Mouse (Mus musculus): Measurements from ENCODE around the gene Ydjc. TPM values are rescaled to one million over a fixed set of nuclear protein-coding genes. Genes with fewer than 3 reads are reported as not detected.

Ydjc gene
- under 1 TPM; 0.40 to 0.53 TPM for total RNA-seq (2021)
- long read RNA-seq, experiment 1: 0 reads
- long read RNA-seq, experiment 2, partial matches to known transcripts: 0 of 1 reads
- long read RNA-seq, experiment 2, other reads (novel, unspliced or antisense): 1 of 1 reads

DNA sequence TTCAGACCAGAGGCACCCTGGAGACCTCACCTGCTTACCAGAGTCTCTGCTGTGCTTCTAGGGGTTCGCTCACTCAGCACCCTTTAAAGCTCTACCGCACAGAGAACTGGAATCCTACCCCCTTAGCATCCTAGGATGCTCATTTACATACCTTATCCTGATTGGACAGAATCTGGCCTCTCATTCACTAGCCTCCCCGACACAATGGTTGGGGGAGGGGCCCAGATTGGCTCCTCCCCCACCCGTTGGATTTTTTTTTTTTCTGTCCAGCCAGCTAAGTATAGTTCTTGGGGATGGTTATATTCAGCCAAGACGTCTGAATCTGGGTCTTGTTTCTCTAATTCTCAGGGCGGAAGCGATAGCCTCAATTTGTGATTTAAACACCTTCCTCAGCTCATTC is at the start of gene Ydjc:
Ydjc (plus strand) TSS at position 283 of the 400 bp plus-strand sequence.
- intact Hi-C loops (cut with DNase I; ENCODE audit: low total_unique reads): no loop called here
- DNase-seq: no peak

DNA sequence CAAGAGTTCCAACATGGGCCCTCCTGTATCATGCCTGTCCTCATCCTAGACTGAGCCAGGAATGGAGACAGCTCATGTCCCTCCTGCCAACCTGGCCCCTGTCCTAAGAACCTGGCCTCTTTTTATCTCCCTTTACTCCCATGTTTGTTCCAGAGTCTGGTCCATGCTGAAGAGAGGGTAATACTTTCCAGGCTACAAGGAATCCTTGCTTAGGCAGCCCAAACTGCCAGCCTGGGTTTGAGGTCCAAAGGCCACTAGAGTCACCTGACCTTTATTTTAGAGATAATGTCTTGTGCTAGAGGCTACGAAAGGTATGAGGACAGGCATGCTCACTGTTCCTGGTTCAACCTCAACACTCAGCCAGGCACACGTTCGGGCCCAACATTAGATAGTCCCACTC is 47.5 kb upstream of the Ydjc start:
- DNase-seq: no peak
- intact Hi-C loops (cut with DNase I; ENCODE audit: low total_unique reads): no loop called here

DNA sequence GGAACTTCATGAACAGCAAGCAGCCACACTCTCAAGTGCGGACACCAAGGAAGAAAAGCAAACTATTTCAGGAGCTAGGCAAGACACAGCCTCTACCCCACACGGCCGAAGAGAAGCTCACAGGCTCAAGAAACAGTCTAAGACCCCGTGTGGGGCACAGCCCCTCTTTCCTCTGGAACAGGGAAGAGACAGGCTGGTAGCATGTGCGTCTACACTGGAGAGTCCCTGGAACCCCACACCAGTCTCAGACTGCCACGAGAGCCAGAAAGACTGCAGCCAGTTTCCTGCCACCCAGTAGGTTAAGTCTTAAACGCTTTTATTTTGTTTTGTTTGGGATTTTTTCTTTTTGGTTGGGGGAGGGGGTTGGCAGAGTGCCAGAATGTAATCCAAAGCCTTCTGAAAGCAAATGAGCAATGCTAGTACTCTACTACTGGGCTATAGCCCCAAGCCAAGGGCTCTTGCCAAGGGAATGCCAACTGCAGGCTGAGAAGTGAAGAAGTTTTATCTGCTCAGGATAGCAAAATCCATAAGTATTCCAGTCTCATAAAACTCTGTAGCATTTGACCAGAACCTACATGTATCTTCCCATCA is 41.7 kb upstream of the Ydjc start:
- DNase-seq: no peak
- intact Hi-C loops (cut with DNase I; ENCODE audit: low total_unique reads): no loop called here

DNA sequence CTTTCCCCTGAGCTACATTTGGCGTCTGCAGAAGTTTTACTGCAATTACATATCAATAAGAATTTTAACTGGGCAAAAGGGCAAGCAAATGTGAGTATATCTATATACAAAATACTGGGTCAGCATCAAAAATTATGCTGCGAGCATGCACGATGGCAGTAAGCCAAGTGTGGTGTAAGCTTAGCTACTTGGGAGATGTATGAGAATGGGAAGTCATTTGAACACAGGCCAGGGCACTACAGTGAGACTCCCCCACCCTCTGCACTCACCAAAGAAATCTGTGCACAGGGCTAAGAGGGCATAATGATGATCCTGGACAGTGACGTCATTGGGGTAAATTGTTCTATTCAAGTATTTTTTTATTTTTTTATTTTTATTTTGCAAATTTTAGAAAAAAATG is 39.8 kb upstream of the Ydjc start:
- no peak for DNase-seq

DNA sequence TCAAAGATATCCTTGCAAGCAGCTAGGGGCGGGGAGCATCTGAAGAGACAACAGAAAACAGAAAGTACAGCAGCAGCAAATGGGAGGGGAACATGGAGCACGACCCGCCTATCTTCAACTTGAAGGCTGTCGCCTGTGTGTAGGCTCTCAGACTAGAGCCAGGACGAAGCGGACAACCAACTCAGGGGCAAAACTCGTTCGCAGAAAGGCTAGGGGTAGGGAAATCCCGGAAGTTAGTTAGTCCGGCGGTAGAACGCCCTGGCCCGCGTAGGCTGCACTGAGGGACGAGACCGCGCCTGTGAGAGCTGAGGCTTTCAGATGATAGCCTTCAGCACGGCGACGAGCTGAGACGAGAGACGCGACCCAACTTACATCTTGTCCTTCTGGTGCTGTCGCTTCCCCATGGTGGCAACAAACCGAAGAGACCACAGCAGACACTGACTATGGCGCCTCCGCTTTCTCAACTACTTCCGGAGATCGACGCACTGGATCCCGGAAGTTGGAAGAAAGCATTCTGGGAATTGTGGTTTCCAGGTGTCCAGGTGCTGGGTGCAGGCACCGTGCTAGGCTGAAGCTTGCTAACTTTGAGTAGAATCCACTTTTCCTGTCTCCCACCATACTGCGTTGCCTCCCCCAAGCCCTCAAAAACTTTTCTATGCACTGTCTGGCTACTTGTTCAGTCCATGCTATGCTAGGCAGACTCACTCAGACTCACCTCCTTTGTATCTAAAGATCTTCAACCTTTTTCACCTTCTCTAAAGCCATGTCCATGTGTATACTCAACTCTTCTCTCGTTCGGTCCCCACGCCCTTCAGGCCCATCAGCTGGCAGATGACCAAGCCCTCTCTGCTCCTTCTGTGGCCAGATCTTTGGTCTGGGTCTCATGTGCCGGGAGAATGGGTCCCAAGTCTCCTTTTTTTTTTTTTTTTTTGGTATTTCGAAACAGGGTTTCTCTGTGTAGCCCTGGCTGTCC is 33.4 kb upstream of the Ydjc start, which contains the start of gene Ppil2:
Ppil2 (minus strand) TSS at position 487 of the 973 bp plus-strand sequence.
- intact Hi-C loops (cut with DNase I; ENCODE audit: low total_unique reads): no loop called here
- peak; percentile 51 for DNase-seq

More for the DNA sequence above, 39.8 kb upstream of the Ydjc start:
- intact Hi-C loops (cut with DNase I; ENCODE audit: low total_unique reads): no loop called here

DNA sequence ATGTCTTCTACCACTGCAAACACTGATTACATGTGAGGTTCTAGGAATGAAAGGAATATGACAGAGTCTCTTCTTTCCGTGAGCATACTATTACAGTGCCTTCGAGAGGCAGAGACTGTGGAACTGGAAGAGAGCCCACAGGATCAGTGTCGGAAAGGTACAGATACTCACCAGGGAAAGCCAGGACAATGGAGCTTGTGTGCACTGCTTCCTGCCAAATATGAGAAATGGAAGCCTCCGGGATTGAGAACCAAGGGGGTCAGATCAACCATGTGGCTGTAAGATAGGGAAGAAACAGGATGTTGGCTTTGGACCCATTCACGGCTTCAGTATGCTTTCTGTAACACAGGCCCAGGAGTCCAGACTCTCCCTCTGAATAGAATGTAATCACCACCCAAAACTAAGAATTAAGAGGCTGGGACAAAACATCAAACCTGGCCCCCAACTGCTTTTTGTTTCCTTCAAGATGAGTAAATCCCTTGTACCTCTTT is 27.1 kb upstream of the Ydjc start:
- DNase-seq: no peak
- intact Hi-C loops (cut with DNase I; ENCODE audit: low total_unique reads): no loop called here

DNA sequence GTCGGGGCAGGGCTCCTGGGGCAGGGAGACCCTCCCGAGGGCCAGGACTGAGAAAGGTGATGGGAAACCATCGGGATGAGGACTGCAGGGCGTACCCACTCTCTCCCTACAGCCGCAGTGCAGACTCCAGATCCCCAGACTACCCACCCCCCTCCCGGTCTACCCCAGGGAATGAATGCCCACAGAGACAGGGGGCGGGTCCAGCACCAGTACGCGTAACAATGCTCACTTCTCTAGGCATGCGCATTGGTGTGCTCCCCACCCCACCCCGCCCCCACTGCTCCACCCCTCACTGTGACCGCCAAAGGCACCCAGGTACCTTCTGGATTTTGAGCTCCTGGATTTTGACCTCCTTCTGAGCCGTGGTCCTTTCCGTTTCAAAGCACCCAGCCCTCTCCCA is 22.9 kb upstream of the Ydjc start:
- DNase-seq: no peak
- intact Hi-C loops (cut with DNase I; ENCODE audit: low total_unique reads): no loop called here

DNA sequence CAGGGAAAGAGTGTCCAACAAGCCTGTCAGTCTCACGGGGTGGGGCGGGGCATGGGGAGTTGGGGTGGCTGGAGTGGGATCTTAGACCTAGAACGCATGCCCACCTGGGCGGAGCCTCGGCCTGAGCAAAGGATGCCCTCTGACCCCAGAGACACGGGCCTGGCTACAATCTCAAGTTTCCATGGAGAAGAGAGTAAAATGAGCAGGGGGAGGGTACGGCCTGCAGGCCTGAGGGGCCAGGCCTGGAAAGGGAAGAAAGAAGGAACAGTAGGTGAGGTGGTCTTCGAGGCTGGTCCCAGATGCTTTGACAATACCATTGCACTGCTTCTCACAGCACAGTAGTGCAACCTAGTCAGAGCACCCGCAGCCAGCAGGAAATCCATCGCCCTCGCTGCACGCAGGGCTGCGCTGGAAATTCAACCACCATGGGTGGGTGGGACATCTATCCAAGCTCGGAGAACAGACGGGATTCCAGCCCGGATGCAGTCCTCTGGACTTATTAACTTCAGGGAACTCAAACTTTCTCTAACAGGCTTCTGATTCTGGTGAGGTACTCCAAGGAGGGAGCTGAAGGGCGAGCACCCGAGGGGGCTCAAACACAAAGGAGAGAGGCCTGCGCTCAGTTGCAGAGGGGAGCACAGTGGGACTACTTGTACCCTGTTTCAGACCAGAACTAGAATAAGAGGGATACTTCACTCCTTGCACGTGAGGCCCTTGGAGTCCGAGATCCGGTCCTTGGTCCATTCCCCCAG is 20.1 kb upstream of the Ydjc start:
- intact Hi-C loops (cut with DNase I; ENCODE audit: low total_unique reads): no loop called here
- DNase-seq: no peak

DNA sequence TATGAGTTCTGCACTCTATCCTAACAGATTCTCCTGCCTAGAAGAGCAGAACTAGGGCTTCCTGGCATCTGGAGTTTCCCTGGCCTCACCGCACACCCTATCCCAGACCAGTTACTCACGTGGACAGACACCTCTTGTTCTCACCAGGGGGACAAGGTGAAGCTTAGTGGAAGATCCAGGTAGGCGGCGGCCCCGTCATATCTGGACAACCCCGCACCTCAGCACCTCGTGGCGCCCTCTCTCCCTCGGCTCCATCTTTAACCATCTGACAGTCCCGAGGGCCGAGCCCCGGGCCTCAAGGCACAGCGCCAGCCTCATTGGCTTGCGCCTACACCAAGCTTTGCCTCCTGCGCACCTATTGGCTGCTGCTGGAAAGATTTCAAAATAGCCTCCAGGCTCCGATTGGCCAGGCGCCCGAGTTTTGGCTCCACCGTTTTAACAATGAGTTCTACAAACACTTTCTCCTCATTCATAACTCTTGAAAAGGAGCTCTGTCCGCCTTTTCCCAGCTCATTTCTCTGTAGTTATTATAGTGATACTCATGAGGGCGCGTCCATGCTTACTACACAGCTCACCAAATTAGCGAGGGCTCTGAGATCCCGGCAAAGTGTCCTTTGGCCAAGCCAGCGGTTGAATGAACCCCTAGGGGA is 19.4 kb upstream of the Ydjc start, which contains the start of gene 2610318N02Rik:
2610318N02Rik (minus strand) TSS at position 297 of the 650 bp plus-strand sequence.
- intact Hi-C loops (cut with DNase I; ENCODE audit: low total_unique reads): no loop called here

DNA sequence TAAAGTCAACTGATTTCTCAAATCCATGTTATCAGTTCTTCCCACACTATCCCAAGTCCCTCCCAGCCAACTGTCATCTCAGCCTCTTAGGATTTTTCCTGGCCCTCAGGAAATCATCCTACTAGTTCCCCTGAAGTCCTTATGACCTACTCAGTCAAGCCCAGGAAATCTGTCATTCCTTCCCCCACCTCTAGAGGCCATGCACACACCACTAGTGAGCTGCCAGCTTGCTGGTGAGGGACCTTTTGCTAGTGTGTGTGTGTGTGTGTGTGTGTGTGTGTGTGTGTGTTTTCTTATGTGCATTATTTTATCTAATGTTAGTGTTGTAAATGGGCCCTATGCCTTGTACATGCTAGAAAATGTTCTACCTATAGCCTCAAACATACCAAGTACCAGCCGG is 17.1 kb upstream of the Ydjc start:
- DNase-seq: peak; percentile 36
- intact Hi-C loops (cut with DNase I; ENCODE audit: low total_unique reads): no loop called here

More for the DNA sequence above, 19.4 kb upstream of the Ydjc start, which contains the start of gene 2610318N02Rik:
- peak; percentile 30 for DNase-seq

DNA sequence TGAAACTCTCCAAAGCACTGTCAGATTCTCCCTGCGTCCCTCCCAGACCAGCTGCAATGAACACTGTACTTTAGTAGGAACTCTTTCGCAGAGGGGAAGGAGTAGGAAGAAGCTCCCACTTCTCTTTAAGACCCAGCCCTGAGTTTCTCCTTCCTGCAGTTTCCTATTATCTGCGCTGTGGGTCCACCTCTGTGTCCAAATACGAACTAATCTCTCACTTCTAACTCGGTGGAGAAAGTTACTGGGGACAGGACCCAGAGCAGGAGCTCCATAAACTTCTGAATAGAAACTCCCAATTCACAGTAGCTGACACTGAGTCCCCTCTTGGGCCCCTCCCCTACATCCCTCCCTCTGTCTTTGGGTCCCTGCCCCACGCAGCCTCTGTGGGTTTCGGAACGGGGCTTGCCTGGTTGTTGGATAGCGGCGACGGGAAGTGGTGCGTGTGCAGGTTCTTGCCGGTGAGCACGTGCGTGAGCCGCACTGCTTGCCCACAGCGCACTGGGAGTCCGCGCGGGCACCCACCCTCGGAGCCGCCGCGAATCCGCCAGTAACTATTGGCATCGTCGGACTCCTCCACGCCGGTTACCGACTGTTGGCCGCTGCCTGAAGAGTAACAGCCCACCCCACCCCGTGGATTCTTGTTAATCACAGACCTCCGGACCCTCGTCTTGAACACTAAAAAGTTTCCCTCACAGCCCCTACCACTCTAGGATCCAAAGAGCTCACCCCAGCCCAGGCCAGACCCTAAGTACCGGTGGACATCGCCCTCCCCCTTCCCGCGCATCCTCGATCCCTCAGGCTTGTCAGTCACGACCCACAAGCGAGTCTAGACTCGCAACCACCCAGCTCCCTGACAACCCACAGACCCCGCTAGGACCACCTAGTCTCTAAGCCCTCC is 13.0 kb upstream of the Ydjc start:
- intact Hi-C loops (cut with DNase I; ENCODE audit: low total_unique reads): no loop called here
- no peak for DNase-seq

DNA sequence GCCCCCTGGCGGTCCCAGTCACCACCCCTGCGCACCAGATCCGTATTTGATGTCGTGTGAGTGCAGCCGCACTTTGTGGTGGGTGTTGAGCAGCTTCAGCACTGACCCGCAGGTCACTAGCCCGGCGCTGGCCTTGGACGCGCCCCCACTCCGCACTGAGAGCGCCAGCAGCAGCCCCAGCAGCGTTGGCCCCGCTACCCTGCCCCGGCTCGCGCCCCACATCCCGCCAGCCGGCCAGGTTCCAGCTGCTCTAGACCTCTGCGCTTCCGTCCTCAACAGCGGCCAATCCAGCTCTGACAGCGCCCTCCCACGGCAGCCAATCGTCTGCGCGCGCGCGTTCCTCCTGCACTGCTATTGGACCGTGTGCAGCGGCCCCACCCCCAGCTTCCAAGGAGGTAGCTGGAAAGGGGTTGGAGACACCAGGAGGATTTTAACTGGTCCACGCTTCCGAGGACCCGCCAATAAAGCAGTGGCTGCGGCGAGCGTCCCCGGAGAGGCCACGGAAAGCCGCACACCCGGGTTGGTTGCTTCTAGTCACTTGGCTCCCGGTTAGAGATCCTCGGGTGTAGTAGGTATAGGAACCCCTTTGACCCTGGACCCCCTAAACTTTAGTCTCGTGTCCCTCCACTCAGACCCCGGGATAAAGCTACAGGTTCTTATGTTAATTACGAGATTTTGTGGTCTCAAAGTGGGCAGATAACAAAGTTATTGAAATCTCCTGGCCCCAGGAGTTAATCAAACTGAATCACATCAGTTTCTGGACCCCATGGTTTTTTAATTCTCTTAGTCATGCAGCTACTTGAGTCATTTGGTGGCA is 12.1 kb upstream of the Ydjc start, which contains the start of gene Sdf2l1:
Sdf2l1 (minus strand) TSS at position 295 of the 817 bp plus-strand sequence.
- DNase-seq: peak; percentile 98
- intact Hi-C loops (cut with DNase I; ENCODE audit: low total_unique reads): no loop called here

DNA sequence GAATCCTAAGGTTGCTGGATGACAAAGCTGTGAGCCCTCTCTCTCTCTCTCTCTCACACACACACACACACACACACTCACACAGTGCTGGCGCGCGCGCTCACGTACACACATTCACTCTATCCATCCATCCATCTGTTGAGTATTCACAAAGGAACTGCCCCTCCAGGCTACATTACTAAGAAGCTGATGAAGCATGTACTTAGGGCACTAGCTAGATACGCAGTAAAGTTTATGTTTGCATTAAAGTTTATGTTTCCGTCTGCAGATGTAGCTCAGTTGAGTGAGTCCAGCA is 11.6 kb upstream of the Ydjc start:
- DNase-seq: no peak
- intact Hi-C loops (cut with DNase I; ENCODE audit: low total_unique reads): no loop called here

DNA sequence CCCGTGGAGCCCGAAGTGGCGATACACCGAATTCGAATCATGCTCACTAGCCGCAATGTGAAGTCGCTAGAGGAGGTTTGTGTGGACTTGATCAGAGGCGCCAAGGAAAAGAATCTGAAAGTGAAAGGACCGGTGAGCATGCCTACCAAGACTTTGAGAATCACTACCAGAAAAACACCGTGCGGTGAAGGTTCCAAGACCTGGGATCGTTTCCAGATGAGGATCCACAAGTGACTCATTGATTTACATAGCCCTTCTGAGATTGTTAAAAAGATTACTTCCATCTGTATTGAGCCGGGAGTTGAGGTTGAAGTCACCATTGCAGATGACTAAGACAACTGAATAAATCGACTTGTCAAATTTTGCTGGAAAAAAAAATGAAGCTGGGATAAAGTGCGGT is 7.1 kb upstream of the Ydjc start:
- DNase-seq: no peak
- intact Hi-C loops (cut with DNase I; ENCODE audit: low total_unique reads): loop anchor here (5.0 kb wide), 1 partner anchor 140 kb away; the partner anchor contains the start of gene Tmem191c

DNA sequence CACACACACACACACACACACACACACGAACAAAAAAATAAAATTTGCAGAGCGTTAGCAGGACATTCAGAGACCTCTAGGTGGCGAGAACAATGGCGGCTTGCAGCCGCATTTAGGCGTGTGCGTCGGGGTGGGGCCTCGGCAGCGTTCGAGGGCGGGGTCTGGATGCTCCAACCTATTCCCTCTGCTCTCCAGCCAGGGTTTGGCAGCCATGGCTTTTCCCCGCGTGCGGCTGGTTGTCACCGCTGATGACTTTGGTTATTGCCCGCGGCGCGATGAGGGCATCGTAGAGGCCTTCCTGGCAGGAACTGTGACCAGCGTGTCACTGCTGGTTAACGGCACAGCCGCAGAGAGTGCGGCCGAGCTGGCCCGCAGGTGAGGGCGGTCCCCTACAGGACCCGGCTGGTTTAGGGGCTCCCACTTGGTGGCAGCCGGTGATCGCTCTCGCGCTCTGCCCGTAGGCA is 2.4 kb downstream of the Ydjc start, which contains the start of gene Ccdc116:
Ccdc116 (minus strand) TSS at position 458 of the 464 bp plus-strand sequence.
- DNase-seq: peak; percentile 80
- intact Hi-C loops (cut with DNase I; ENCODE audit: low total_unique reads): no loop called here

DNA sequence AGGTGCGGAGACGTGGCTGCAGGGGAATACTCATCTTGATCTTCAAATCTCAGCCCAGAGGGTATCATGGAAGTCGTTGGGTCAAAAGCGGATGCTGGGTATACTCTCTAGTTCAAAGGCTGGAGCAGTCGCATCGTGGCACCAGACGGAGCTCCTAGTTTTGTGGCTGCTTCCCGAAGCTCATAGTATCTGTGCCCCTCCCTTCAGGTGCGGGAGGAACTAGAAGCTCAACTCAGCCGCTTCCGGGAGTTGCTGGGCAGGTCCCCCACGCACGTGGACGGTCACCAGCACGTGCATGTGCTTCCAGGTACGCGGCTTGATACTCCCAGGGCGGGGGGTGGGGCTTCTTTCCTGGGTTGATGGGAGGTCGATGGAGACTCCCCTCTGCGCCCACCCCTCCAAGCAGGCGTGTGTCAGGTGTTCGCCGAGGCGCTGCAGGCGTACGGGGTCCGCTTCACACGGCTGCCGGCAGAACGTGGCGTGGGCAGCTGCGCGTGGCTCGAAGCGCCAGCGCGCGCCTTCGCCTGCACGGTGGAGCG is 3.0 kb downstream of the Ydjc start:
- intact Hi-C loops (cut with DNase I; ENCODE audit: low total_unique reads): no loop called here
- no peak for DNase-seq

DNA sequence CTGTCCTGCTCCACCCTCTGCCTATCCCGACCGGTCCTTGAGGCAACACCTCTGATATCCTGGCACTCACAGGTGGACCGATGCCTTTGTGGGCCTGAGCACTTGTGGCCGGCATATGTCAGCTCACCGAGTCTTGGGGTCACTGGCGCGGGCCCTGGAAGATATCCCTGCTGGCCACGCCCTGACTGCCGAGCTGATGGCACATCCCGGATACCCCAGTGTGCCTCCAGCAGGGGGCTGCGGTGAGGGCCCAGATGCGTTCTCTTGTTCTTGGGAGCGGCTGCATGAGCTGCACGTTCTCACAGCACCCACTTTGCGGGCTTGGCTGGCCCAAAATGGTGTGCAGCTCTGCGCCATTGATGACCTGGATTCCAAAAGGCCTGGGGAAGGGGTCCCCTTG is 3.7 kb downstream of the Ydjc start:
- intact Hi-C loops (cut with DNase I; ENCODE audit: low total_unique reads): no loop called here
- DNase-seq: no peak

Measured in gastrocnemius, postnatal 14 days (tissue).